Mouse (Mus musculus): ENCODE data around the gene Dgkz. TPM values are rescaled to one million over a fixed set of nuclear protein-coding genes. Genes with fewer than 3 reads are reported as not detected.

Gene Dgkz
- polyA plus RNA-seq, 1 experiment = 106 TPM

- no peaks in the 10 kb centered on the region; the same call in 1 of the 2 replicates for H3K4me1 ChIP-seq (ENCODE audit: control insufficient read depth, insufficient read depth, low read length)
- DNase-seq = no peak
- WGBS = 73% methylated on average over 4 of the region's 4 CpGs
- no peak overlapping the region for H3K4me3 ChIP-seq (ENCODE audit: insufficient read depth, low read depth, low read length)
- H3K27ac ChIP-seq (ENCODE audit: insufficient read depth, low read depth, low read length) = no peak overlapping the region
- peaks cover 8% of the 10 kb centered on the region; the same call in 1 of the 2 replicates for H3K27me3 ChIP-seq (replicated peaks; ENCODE audit: control insufficient read depth, insufficient read depth, low read length)
- H3K36me3 ChIP-seq (ENCODE audit: control insufficient read depth, insufficient read depth, low read length) = no peaks in the 10 kb centered on the region
- no peak for TF ChIP-seq POLR2A (IDR thresholded peaks at IDR 0.05; ENCODE audit: low read depth, low read length)
- no peak for TF ChIP-seq CTCF (conservative IDR thresholded peaks at IDR 0.05; ENCODE audit: insufficient read depth, insufficient read length, low read depth, low read length)
These were observed 4.6 kb upstream of the Dgkz start for GRCm38 (mm10) chr2:91980245-91980644.

GRCm38 (mm10) chr2:91978547-91978946 is 2.9 kb upstream of the Dgkz start:
- Histone ChIP-seq H3K36me3 (ENCODE audit: control insufficient read depth, insufficient read depth, low read length) (no peaks in the 10 kb centered on the region), H3K27me3 (replicated peaks; ENCODE audit: control insufficient read depth, insufficient read depth, low read length) (peaks cover 8% of the 10 kb centered on the region; the same call in 1 of the 2 replicates), H3K4me3 (ENCODE audit: insufficient read depth, low read depth, low read length) (no peak overlapping the region), H3K4me1 (ENCODE audit: control insufficient read depth, insufficient read depth, low read length) (no peaks in the 10 kb centered on the region; the same call in 1 of the 2 replicates), H3K27ac (ENCODE audit: insufficient read depth, low read depth, low read length) (no peak overlapping the region)
- DNase-seq = no peak
- 65% methylated on average over 2 of the region's 2 CpGs for WGBS
- TF ChIP-seq CTCF (conservative IDR thresholded peaks at IDR 0.05; ENCODE audit: insufficient read depth, insufficient read length, low read depth, low read length) (no peak), POLR2A (IDR thresholded peaks at IDR 0.05; ENCODE audit: low read depth, low read length) (no peak)

- peaks cover 8% of the 10 kb centered on the region; the same call in 1 of the 2 replicates for H3K27me3 ChIP-seq (replicated peaks; ENCODE audit: control insufficient read depth, insufficient read depth, low read length)
- 77% methylated on average over 4 of the region's 4 CpGs for WGBS
- no peak for TF ChIP-seq CTCF (conservative IDR thresholded peaks at IDR 0.05; ENCODE audit: insufficient read depth, insufficient read length, low read depth, low read length)
- TF ChIP-seq POLR2A (IDR thresholded peaks at IDR 0.05; ENCODE audit: low read depth, low read length) = no peak
- no peak for DNase-seq
- H3K36me3 ChIP-seq (ENCODE audit: control insufficient read depth, insufficient read depth, low read length) = no peaks in the 10 kb centered on the region
- H3K4me1 ChIP-seq (ENCODE audit: control insufficient read depth, insufficient read depth, low read length) = no peaks in the 10 kb centered on the region; the same call in 1 of the 2 replicates
- no peak overlapping the region for H3K27ac ChIP-seq (ENCODE audit: insufficient read depth, low read depth, low read length)
- H3K4me3 ChIP-seq (ENCODE audit: insufficient read depth, low read depth, low read length) = no peak overlapping the region
These were observed 2.3 kb upstream of the Dgkz start for GRCm38 (mm10) chr2:91977960-91978359.

- no peak for DNase-seq
- Histone ChIP-seq H3K36me3 (ENCODE audit: control insufficient read depth, insufficient read depth, low read length) (no peaks in the 10 kb centered on the region), H3K27me3 (replicated peaks; ENCODE audit: control insufficient read depth, insufficient read depth, low read length) (peaks cover 8% of the 10 kb centered on the region; the same call in 1 of the 2 replicates), H3K4me3 (ENCODE audit: insufficient read depth, low read depth, low read length) (no peak overlapping the region), H3K27ac (ENCODE audit: insufficient read depth, low read depth, low read length) (no peak overlapping the region), H3K4me1 (ENCODE audit: control insufficient read depth, insufficient read depth, low read length) (peaks cover 5% of the 10 kb centered on the region; the same call in 1 of the 2 replicates)
- no peak for TF ChIP-seq POLR2A (IDR thresholded peaks at IDR 0.05; ENCODE audit: low read depth, low read length)
- TF ChIP-seq CTCF (conservative IDR thresholded peaks at IDR 0.05; ENCODE audit: insufficient read depth, insufficient read length, low read depth, low read length) = no peak
- 89% methylated on average over 7 of the region's 7 CpGs for WGBS
These were observed 2.1 kb downstream of the Dgkz start for GRCm38 (mm10) chr2:91973416-91974135.

GRCm38 (mm10) chr2:91972121-91972566 is 3.5 kb downstream of the Dgkz start:
- Histone ChIP-seq H3K27me3 (replicated peaks; ENCODE audit: control insufficient read depth, insufficient read depth, low read length) (peaks cover 8% of the 10 kb centered on the region; the same call in 1 of the 2 replicates), H3K4me1 (ENCODE audit: control insufficient read depth, insufficient read depth, low read length) (peaks cover 5% of the 10 kb centered on the region; the same call in 1 of the 2 replicates), H3K36me3 (ENCODE audit: control insufficient read depth, insufficient read depth, low read length) (no peaks in the 10 kb centered on the region), H3K4me3 (ENCODE audit: insufficient read depth, low read depth, low read length) (no peak overlapping the region), H3K27ac (ENCODE audit: insufficient read depth, low read depth, low read length) (peak overlapping the region; percentile 80)
- TF ChIP-seq CTCF (conservative IDR thresholded peaks at IDR 0.05; ENCODE audit: insufficient read depth, insufficient read length, low read depth, low read length) (no peak), POLR2A (IDR thresholded peaks at IDR 0.05; ENCODE audit: low read depth, low read length) (no peak)
- 46% methylated on average over 13 of the region's 13 CpGs for WGBS
- DNase-seq = no peak

- TF ChIP-seq POLR2A (IDR thresholded peaks at IDR 0.05; ENCODE audit: low read depth, low read length) = no peak
- TF ChIP-seq CTCF (conservative IDR thresholded peaks at IDR 0.05; ENCODE audit: insufficient read depth, insufficient read length, low read depth, low read length) = no peak
- H3K27ac ChIP-seq (ENCODE audit: insufficient read depth, low read depth, low read length) = peak overlapping the region; percentile 80
- DNase-seq = no peak
- H3K36me3 ChIP-seq (ENCODE audit: control insufficient read depth, insufficient read depth, low read length) = no peaks in the 10 kb centered on the region
- no peak overlapping the region for H3K4me3 ChIP-seq (ENCODE audit: insufficient read depth, low read depth, low read length)
- H3K4me1 ChIP-seq (ENCODE audit: control insufficient read depth, insufficient read depth, low read length) = peaks cover 5% of the 10 kb centered on the region; the same call in 1 of the 2 replicates
- peaks cover 8% of the 10 kb centered on the region; the same call in 1 of the 2 replicates for H3K27me3 ChIP-seq (replicated peaks; ENCODE audit: control insufficient read depth, insufficient read depth, low read length)
- WGBS = 28% methylated on average over 21 of the region's 21 CpGs
These were observed 4.2 kb downstream of the Dgkz start for GRCm38 (mm10) chr2:91971231-91972097.

Data from kidney, adult 2 months (tissue).